Mouse (Mus musculus) heart, postnatal 10 days (tissue): Measurements from ENCODE around the gene Ldb3. TPM values are rescaled to one million over a fixed set of nuclear protein-coding genes. Genes with fewer than 3 reads are reported as not detected.
A peak's percentile ranks its signal among the peaks of the same experiment; 100 is the strongest.

ENCODE experiments used
- DNase-seq, 2 experiments: peaks; one replicate each; pipeline ENCODE4 v3.0.0; 2021
- intact Hi-C: fragments of 180-260 bp; cut with DNase I; formaldehyde crosslinking; loops from one replicate; pipeline ENCODE4 v1.15.1; 2025
- total RNA-seq, 2 experiments: library from RNA; stranded (reverse); gene quantifications; 2 replicates each; pipeline ENCODE4 v1.2.3; 2021

The Ldb3 gene
- total RNA-seq, 2 experiments from 2014 or later: 879 to 920 TPM

DNA sequence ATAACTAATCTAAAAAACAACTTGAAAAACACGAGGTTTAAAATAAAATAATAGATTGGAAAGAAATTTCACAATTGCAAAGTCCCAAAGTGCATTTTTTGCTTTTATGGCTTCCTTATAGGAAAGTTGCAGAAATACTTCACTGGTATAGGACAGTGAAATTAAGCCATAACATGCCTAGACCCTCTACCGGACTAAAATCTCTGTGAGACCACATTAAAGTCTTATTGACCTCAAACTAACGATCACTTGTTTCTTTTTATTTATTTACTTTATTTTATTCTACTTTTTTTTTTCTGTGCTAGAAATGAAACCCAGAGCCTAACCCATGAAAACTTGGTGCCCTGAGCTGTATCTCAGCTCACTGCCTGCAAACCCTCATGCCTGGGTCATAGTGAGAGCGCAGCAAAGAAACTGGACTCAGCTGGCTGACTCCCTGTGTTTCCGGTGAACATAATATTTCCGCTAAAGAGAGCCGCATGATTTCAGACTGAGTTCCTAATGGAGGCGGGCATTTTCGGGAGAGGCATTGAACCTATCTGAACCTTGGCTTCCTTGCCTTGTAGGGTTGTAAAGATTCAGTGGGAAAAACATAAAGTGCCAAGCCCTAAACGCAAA is 71.4 kb downstream of the Ldb3 start:
- intact Hi-C loops: no loop called here
- no peak for DNase-seq

DNA sequence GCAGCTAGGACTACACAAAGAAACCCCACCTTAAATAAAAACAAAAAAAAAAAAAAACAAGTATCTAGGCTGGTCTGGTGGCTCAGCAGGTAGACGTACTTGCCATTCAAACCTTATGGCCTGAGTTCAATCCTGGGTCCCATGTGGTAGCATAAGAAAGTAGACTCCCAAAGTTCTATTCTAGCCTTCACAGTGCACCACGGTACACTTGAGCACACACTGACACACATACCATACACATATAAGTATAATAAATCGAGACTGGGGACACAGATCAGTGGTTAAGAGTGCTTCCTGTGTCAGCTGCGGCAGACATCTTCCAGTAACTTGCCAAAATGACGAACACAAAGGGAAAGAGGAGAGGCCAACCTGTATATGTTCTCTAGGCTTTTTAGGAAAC is 72.6 kb downstream of the Ldb3 start:
- intact Hi-C loops: no loop called here
- no peak for DNase-seq

GRCm38 (mm10) chr14:34514120-34514519 is 74.4 kb downstream of the Ldb3 start:
- intact Hi-C loops: no loop called here
- DNase-seq: peak; percentile 78 to 79

- intact Hi-C loops: no loop called here
- no peak for DNase-seq
Observed at GRCm38 (mm10) chr14:34512602-34513001, 75.9 kb downstream of the Ldb3 start.

DNA sequence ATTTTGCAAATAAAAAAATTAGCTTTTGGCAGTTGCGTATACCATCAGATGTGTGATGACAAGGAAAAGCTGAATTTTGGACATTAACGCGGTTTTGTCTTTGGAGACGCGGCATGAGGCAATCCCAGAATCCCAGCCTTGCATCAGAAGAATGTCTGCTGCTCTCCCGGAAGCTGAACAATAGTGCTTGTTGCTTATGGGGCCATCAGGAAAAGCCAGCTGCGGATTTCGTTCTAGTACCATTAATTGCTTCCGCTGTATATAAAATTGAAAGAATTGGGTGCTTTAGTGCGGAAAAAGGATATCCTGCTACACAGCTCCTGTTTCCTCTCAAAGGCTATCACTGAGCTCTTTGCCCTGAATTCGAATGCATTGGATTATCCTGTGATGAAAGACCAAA is 76.6 kb downstream of the Ldb3 start:
- intact Hi-C loops: no loop called here

GRCm38 (mm10) chr14:34508842-34509439 is 79.5 kb downstream of the Ldb3 start:
- intact Hi-C loops: no loop called here
- no peak for DNase-seq

More for the DNA sequence above, 76.6 kb downstream of the Ldb3 start:
- DNase-seq: no peak

GRCm38 (mm10) chr14:34508187-34508840 is 80.2 kb downstream of the Ldb3 start:
- DNase-seq: no peak
- intact Hi-C loops: no loop called here

DNA sequence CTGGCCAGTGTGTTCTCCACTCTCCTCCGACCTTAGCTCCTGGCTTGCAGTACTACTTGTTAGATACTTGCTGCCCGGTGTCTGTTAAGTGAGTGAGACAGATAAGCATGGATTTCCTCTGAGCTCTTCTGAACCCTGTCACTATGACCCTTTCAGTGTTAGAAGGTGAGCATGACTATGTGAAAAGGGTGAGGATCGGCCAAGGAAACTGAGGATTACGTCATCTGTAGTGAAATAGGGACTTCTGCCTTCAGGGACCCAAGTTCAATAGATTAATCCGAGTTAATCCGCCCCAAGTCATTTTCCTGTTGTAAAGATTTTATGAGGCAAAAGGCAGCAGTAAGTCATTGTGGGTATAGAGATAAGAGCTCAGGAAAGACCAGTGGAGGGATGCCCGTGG is 83.2 kb downstream of the Ldb3 start:
- intact Hi-C loops: no loop called here
- no peak for DNase-seq

DNA sequence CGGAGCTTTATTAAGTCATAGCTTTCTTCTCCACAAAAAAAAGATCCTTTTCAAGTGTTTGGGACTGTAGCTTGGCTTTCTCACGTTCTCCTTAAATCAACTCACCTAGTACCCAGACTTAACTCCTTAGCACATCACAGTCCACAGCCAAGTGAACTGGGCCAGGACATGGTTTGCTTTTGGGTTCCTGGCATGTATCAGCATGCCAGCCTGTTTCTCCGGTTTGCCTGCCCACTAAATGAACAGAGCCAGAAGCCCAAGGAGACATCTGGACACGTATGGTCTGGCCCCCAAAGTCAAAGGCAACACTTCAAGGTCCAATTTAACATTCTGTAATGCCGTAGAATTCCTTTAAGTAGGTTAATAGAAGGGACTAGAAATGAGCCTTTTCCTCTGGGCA is 84.1 kb downstream of the Ldb3 start:
- DNase-seq: no peak
- intact Hi-C loops: loop anchor here (5.0 kb wide), 3 partner anchors 47 to 192 kb away; partner anchors contain the start of genes Glud1, Mmrn2 and Shld2

GRCm38 (mm10) chr14:34503759-34504158 is 84.7 kb downstream of the Ldb3 start:
- intact Hi-C loops: loop anchor here (5.0 kb wide), 3 partner anchors 46 to 191 kb away; partner anchors contain the start of genes Glud1, Mmrn2 and Shld2

DNA sequence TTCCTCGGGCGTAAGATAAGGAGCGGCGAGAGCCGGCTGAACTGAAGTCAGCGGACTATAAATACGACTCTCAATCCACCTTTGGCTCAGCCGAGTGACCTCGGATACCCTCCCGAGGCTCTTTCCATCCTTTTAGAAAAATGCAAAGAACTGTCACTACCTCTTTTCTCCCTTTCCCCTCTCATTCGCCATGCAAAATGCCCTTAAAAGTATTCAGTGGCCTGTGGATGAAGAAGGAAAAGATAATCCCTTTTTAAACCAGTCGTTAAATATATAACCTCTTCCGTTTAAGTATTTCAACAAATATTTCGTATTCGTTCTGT is 85.2 kb downstream of the Ldb3 start, which contains the start of gene Bmpr1a:
TSS of gene Bmpr1a (minus strand) at position 17 of the 323 bp plus-strand sequence.
- intact Hi-C loops: loop anchor here (5.0 kb wide), 3 partner anchors 46 to 191 kb away; partner anchors contain the start of genes Glud1, Mmrn2 and Shld2
- DNase-seq: no peak

More at GRCm38 (mm10) chr14:34503759-34504158, 84.7 kb downstream of the Ldb3 start:
- no peak for DNase-seq

DNA sequence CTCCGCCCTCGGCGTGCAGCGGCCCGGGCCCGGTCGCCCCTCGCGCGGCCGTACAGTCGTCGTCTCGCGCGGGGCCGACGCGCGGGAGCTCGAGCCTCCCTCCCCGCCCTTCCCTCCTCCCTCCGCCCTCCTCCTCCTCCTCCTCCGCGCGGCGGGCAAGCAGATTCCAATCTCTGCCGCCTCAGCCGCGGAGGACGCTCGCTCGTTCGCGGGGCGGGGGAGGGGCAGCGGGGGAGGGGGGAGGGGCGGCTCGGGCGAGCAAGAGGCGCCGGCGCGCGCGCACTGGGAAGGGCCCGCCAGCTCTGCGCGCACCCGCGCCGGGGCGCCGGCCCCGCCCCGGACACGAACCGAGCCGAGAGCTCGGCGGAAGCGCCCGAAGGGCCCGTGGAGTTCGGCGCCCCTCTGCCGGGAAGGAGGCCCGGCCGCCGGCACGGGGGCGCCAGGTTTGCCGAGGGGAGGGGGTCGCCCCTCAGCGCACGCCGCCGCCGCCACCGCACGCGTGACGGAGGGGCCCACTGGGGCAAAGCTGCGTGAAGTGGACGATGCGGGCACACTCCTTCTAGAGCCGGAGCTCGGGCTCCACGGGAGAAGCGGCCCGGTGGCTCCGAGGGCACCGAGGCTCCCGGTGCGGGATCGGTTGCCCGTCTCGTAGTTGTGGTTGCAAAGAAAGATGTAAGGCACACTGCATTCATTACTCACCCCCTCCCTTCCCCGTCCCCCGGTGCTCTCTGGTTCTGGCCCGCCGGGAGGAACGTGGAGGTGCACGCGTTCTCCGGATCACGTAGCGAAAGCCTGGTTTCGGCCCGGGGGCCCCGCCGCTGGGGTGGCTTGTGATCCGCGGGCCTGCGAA is 85.8 kb downstream of the Ldb3 start:
- peak; percentile 89 to 91 for DNase-seq
- intact Hi-C loops: loop anchor here (5.0 kb wide), 3 partner anchors 45 to 190 kb away; partner anchors contain the start of genes Glud1, Mmrn2 and Shld2

- intact Hi-C loops: loop anchor here (2.0 to 5.0 kb wide), 4 partner anchors 45 to 190 kb away; partner anchors contain the start of genes Glud1, Mmrn2 and Shld2
- peak; percentile 58 to 65 for DNase-seq
Observed at GRCm38 (mm10) chr14:34501804-34502474, 86.5 kb downstream of the Ldb3 start.

DNA sequence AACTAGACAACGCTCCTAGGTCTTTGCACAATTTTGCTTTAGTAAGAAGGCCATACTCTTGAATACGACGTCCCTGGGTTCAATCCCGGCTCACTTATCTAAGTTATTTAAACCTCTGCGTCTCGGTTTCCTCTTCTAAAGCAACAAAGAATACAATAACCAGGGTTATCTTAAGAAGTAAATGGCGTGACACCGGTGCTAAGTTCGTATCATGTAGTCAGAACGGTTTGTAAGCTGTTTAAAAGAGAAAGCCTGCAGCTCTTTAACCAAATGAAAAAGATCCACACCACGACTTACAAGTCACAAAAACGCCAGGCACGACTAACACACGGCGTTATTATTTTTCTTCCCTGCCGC is 87.1 kb downstream of the Ldb3 start:
- intact Hi-C loops: loop anchor here (2.0 to 5.0 kb wide), 4 partner anchors 44 to 189 kb away; partner anchors contain the start of genes Glud1, Mmrn2 and Shld2

DNA sequence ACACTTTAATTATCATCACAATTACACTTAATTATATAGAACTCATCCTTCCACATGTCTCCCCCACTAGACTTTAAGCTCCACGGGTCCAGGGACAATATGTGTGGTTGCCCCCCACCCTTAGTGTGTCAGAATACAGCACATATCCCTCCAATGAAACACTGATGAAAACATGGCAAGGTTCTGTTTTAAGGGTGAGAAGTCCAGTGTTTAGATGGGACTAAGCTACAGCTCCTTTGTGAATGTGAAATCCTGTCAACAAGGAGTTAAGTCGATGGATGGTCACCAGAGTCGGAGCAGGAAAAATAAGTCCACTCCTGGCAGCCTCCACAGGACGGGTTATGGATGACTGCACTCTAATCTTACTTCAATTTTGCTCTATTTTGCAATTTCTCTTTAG is 88.2 kb downstream of the Ldb3 start:
- intact Hi-C loops: loop anchor here (2.0 to 5.0 kb wide), 4 partner anchors 43 to 188 kb away; partner anchors contain the start of genes Glud1, Mmrn2 and Shld2
- no peak for DNase-seq

More for the DNA sequence above, 87.1 kb downstream of the Ldb3 start:
- DNase-seq: peak in 1 of 2 experiments; percentile 40

GRCm38 (mm10) chr14:34499664-34500063 is 88.8 kb downstream of the Ldb3 start:
- DNase-seq: no peak
- intact Hi-C loops: loop anchor here (2.0 to 5.0 kb wide), 4 partner anchors 42 to 187 kb away; partner anchors contain the start of genes Glud1, Mmrn2 and Shld2

DNA sequence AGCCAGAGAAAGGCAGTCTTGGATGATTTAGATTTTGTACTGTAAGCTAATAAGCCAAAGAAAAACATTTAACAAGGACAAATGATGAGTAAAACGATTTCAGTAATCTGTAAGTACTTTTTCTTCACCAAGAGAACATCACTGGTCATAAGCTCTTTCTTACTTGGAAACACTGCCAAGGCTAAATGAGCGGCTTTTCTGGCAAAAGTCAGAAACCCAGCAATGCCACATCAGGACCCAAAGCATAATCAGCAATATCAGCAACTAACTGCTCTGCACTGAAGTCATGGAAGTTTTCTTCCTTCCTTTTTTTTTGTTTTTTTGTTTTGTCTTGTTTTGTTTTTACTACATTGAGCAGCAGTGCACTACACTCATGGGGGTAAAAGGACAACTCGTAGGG is 91.1 kb downstream of the Ldb3 start:
- intact Hi-C loops: no loop called here
- no peak for DNase-seq

GRCm38 (mm10) chr14:34493682-34494081 is 94.8 kb downstream of the Ldb3 start:
- intact Hi-C loops: no loop called here
- no peak for DNase-seq

- intact Hi-C loops: no loop called here
Observed at GRCm38 (mm10) chr14:34492688-34493087, 95.8 kb downstream of the Ldb3 start.

GRCm38 (mm10) chr14:34490965-34491364 is 97.5 kb downstream of the Ldb3 start:
- no peak for DNase-seq
- intact Hi-C loops: no loop called here

More at GRCm38 (mm10) chr14:34492688-34493087, 95.8 kb downstream of the Ldb3 start:
- DNase-seq: no peak
